Mouse (Mus musculus) midbrain, embryonic 11.5 days (tissue): ENCODE measurements around the gene Tubb3. TPM values are rescaled to one million over a fixed set of nuclear protein-coding genes. Genes with fewer than 3 reads are reported as not detected.

Source experiments
- ATAC-seq: fragments of 200-750 bp; cut with Nextera tagmentation; 2 replicates; pipeline ENCODE4 v1.8.0; 2017; ENCODE audit warnings: moderate TSS enrichment, moderate library complexity; ENCODE audit not compliant: low FRiP score
- DNase-seq: peaks from one replicate; pipeline ENCODE4 v3.0.0; 2015; ENCODE audit warnings: low spot score; ENCODE audit errors: missing footprints
- H3K27ac ChIP-seq: fragments of 300-500 bp; sonication (generic); 2 replicates; pipeline ENCODE4 v1.5.1; 2014; ENCODE audit warnings: low read depth, low read length
- H3K27me3 ChIP-seq: fragments of 300-500 bp; sonication (generic); 2 replicates; pipeline ENCODE4 v1.6.1; 2014; ENCODE audit warnings: mild to moderate bottlenecking, low read length, moderate library complexity, mixed read lengths; ENCODE audit not compliant: control insufficient read depth, insufficient read depth
- H3K36me3 ChIP-seq: fragments of 300-500 bp; sonication (generic); 2 replicates; pipeline ENCODE4 v1.6.1; 2014; ENCODE audit warnings: mild to moderate bottlenecking, low read length, moderate library complexity, mixed read lengths; ENCODE audit not compliant: control insufficient read depth, insufficient read depth
- H3K4me1 ChIP-seq: fragments of 300-500 bp; sonication (generic); 2 replicates; pipeline ENCODE4 v1.6.1; 2014; ENCODE audit warnings: low read length; ENCODE audit not compliant: control insufficient read depth, insufficient read depth
- H3K4me2 ChIP-seq: fragments of 300-500 bp; sonication (generic); 2 replicates; pipeline ENCODE4 v1.6.1; 2014; ENCODE audit warnings: mild to moderate bottlenecking, moderate library complexity
- H3K4me3 ChIP-seq: fragments of 300-500 bp; sonication (generic); 2 replicates; pipeline ENCODE4 v1.5.1; 2014; ENCODE audit warnings: low read depth, low read length
- H3K9ac ChIP-seq: fragments of 300-500 bp; sonication (generic); 2 replicates; pipeline ENCODE4 v1.6.1; 2014; ENCODE audit warnings: low read length
- H3K9me3 ChIP-seq: fragments of 300-500 bp; sonication (generic); 2 replicates; pipeline ENCODE4 v1.6.1; 2016; ENCODE audit warnings: low read length; ENCODE audit not compliant: control insufficient read depth
- WGBS: fragments of 180-500 bp; shearing (Covaris S2); extraction: QIAGEN DNeasy Blood & Tissue Kit; methylation state at CpG from one replicate; pipeline ENCODE4 v1.1.7; 2014; 5-methylcytosine and 5-hydroxymethylcytosine counted together
- polyA plus RNA-seq: library from polyadenylated mRNA; unstranded; fragments of >200 nt; fragmentation: Nextera tagmentation; extraction: Ambion mirVana; gene quantifications from 2 replicates; pipeline ENCODE4 v1.2.1, GENCODE M21; 2014

Tubb3 gene
- 777 and 840 TPM in 2 replicates for polyA plus RNA-seq

GRCm38 (mm10) chr8:123411246-123411645, at the start of gene Tubb3:
Tubb3 (plus strand) TSS chr8:123411424.
- peaks cover 29% of the 10 kb centered on the region for H3K4me1 ChIP-seq
- peak within 1 kb of the TSS; percentile 89 for H3K27ac ChIP-seq
- ATAC-seq (peak; percentile 91), DNase-seq (peak; percentile 99)
- no peaks in the 10 kb centered on the region for H3K36me3 ChIP-seq
- H3K4me2 ChIP-seq = peak within 1 kb of the TSS; percentile 64
- H3K27me3 ChIP-seq = peaks cover 5% of the 10 kb centered on the region
- 0% methylated on average over 28 of the region's 29 CpGs for WGBS
- H3K4me3 ChIP-seq = peak within 1 kb of the TSS; percentile 66
- peak within 1 kb of the TSS; percentile 89 for H3K9ac ChIP-seq
- H3K9me3 ChIP-seq = no peaks in the 10 kb centered on the region

- WGBS = under 1% methylated on average over 66 of the region's 75 CpGs
- Histone ChIP-seq H3K4me2 (peak within 1 kb of the TSS; percentile 78), H3K36me3 (no peaks in the 10 kb centered on the region), H3K9me3 (no peaks in the 10 kb centered on the region), H3K4me3 (peak within 1 kb of the TSS; percentile 80), H3K27ac (peak within 1 kb of the TSS; percentile 89), H3K4me1 (peaks cover 9% of the 10 kb centered on the region), H3K9ac (peak within 1 kb of the TSS; percentile 75), H3K27me3 (no peaks in the 10 kb centered on the region)
- DNase-seq = peak; percentile 99
- peak; percentile 91 for ATAC-seq
Measured at GRCm38 (mm10) chr8:123373403-123374238, 37.6 kb upstream of the Tubb3 start, which contains the start of gene Tcf25. Tcf25 (plus strand) TSS chr8:123373753.

- DNase-seq (peak; percentile 99), ATAC-seq (peak; percentile 85)
- H3K4me1 ChIP-seq = peaks cover 9% of the 10 kb centered on the region
- peak overlapping the region; percentile 78 for H3K4me2 ChIP-seq
- H3K36me3 ChIP-seq = no peaks in the 10 kb centered on the region
- H3K4me3 ChIP-seq = peak overlapping the region; percentile 80
- WGBS = under 1% methylated on average over 20 of the region's 20 CpGs
- H3K9ac ChIP-seq = peak overlapping the region; percentile 75
- H3K27ac ChIP-seq = peak overlapping the region; percentile 89
- no peaks in the 10 kb centered on the region for H3K27me3 ChIP-seq
- no peaks in the 10 kb centered on the region for H3K9me3 ChIP-seq
Measured at GRCm38 (mm10) chr8:123374239-123374578, 37.0 kb upstream of the Tubb3 start.

- Histone ChIP-seq H3K9me3 (no peaks in the 10 kb centered on the region), H3K27ac (no peak overlapping the region; the same call in 1 of the 2 replicates), H3K27me3 (no peaks in the 10 kb centered on the region), H3K9ac (no peak overlapping the region), H3K4me3 (no peak overlapping the region), H3K36me3 (no peaks in the 10 kb centered on the region), H3K4me1 (peaks cover 9% of the 10 kb centered on the region), H3K4me2 (no peak overlapping the region)
- DNase-seq (no peak), ATAC-seq (no peak)
- WGBS = 88% methylated on average over 10 of the region's 10 CpGs
Measured at GRCm38 (mm10) chr8:123375701-123376100, 35.5 kb upstream of the Tubb3 start.

GRCm38 (mm10) chr8:123376106-123376505, 35.1 kb upstream of the Tubb3 start:
- no peak overlapping the region for H3K9ac ChIP-seq
- H3K27ac ChIP-seq = no peak overlapping the region

GRCm38 (mm10) chr8:123381711-123382110, 29.5 kb upstream of the Tubb3 start:
- no peak overlapping the region for H3K9ac ChIP-seq
- H3K36me3 ChIP-seq = peaks cover 15% of the 10 kb centered on the region
- no peak for DNase-seq

More at GRCm38 (mm10) chr8:123376106-123376505, 35.1 kb upstream of the Tubb3 start:
- Histone ChIP-seq H3K4me1 (peaks cover 9% of the 10 kb centered on the region), H3K36me3 (no peaks in the 10 kb centered on the region), H3K9me3 (no peaks in the 10 kb centered on the region), H3K4me2 (no peak overlapping the region), H3K4me3 (no peak overlapping the region), H3K27me3 (no peaks in the 10 kb centered on the region)
- ATAC-seq (no peak), DNase-seq (no peak)
- WGBS = 73% methylated on average over 8 of the region's 8 CpGs

GRCm38 (mm10) chr8:123382516-123382915, 28.7 kb upstream of the Tubb3 start:
- 94% methylated on average over 8 of the region's 8 CpGs for WGBS
- DNase-seq (no peak), ATAC-seq (no peak)
- H3K9ac ChIP-seq = no peak overlapping the region
- no peaks in the 10 kb centered on the region for H3K9me3 ChIP-seq
- no peaks in the 10 kb centered on the region for H3K4me1 ChIP-seq
- no peak overlapping the region for H3K27ac ChIP-seq
- H3K36me3 ChIP-seq = peaks cover 15% of the 10 kb centered on the region
- no peak overlapping the region for H3K4me2 ChIP-seq
- H3K4me3 ChIP-seq = no peak overlapping the region
- H3K27me3 ChIP-seq = no peaks in the 10 kb centered on the region

More at GRCm38 (mm10) chr8:123381711-123382110, 29.5 kb upstream of the Tubb3 start:
- H3K27me3 ChIP-seq = no peaks in the 10 kb centered on the region
- H3K4me3 ChIP-seq = no peak overlapping the region
- ATAC-seq = no peak
- H3K4me2 ChIP-seq = no peak overlapping the region
- 87% methylated on average over 4 of the region's 4 CpGs for WGBS
- no peaks in the 10 kb centered on the region for H3K9me3 ChIP-seq
- H3K27ac ChIP-seq = no peak overlapping the region
- no peaks in the 10 kb centered on the region for H3K4me1 ChIP-seq

- H3K4me1 ChIP-seq = no peaks in the 10 kb centered on the region
- H3K9ac ChIP-seq = no peak overlapping the region
- ATAC-seq = no peak
- H3K4me3 ChIP-seq = no peak overlapping the region
- H3K27ac ChIP-seq = no peak overlapping the region
- H3K36me3 ChIP-seq = peaks cover 22% of the 10 kb centered on the region
- no peak for DNase-seq
- 77% methylated on average over 9 of the region's 9 CpGs for WGBS
- no peaks in the 10 kb centered on the region for H3K9me3 ChIP-seq
- H3K27me3 ChIP-seq = no peaks in the 10 kb centered on the region
- no peak overlapping the region for H3K4me2 ChIP-seq
Measured at GRCm38 (mm10) chr8:123384883-123385540, 26.2 kb upstream of the Tubb3 start.

GRCm38 (mm10) chr8:123387041-123387440, 24.2 kb upstream of the Tubb3 start:
- H3K4me1 ChIP-seq = no peaks in the 10 kb centered on the region
- H3K9me3 ChIP-seq = no peaks in the 10 kb centered on the region
- 83% methylated on average over 3 of the region's 3 CpGs for WGBS
- no peaks in the 10 kb centered on the region for H3K27me3 ChIP-seq
- DNase-seq (no peak), ATAC-seq (no peak)
- no peak overlapping the region for H3K4me2 ChIP-seq
- peaks cover 25% of the 10 kb centered on the region for H3K36me3 ChIP-seq
- no peak overlapping the region for H3K27ac ChIP-seq
- H3K9ac ChIP-seq = no peak overlapping the region
- no peak overlapping the region for H3K4me3 ChIP-seq
